In the genomic region with DNA sequence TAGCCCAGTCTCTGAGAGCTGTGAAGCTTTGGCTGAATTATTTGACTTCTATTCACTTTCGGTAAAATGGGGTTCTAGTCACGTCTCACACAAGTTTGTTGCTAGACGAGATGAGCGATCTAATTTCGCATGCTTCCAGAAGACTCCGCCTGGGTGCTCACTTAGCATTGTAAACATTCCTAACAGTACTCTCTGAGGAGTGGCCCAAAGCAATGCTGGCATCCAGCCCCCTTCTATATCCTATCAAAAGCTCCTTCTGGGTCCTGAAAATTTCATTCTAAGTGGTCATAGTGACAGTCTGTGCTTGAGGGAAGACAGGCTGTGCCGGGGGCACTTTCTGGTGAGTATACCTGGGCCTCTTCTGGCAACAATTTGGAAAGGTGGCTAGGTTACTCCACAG, we compare ENCODE assay signal across 15 mouse cellular contexts.
"Had no signal": no experiment of that assay in that cellular context is flagged by ENCODE, and none has a peak within 500 bp of the region (broad histone marks: within the 10 kb centered on the region; RNA-seq: fewer than 3 reads in every experiment).

No protein-coding gene starts in this region.

- DNase-seq: kidney, adult 2 months; kidney, postnatal 25 days; layer of hippocampus, adult 9-11 months; left cerebral cortex, postnatal 4 days; liver, postnatal 0 days; midbrain, embryonic 14.5 days; right cerebral cortex, postnatal 14 days; right cerebral cortex, postnatal 4 days; thymus, adult 2 months; thymus, postnatal 14 days; thymus, postnatal 4 days had no signal

- H3K4me3 ChIP-seq: layer of hippocampus, adult 2 months; left cerebral cortex, adult 2 months; limb, embryonic 12.5 days; limb, embryonic 15.5 days had no signal
